Mouse (Mus musculus): ENCODE data around the gene Kif14. TPM values are rescaled to one million over a fixed set of nuclear protein-coding genes. Genes with fewer than 3 reads are reported as not detected.
"Not testable (repeated sequence)": the region's sequence is repeated elsewhere in the genome, so short reads cannot be mapped to it uniquely, and the experiment has no call there.

Kif14 gene
- total RNA-seq, 2 experiments from 2014 or later: 16.5 to 19.3 TPM

DNA sequence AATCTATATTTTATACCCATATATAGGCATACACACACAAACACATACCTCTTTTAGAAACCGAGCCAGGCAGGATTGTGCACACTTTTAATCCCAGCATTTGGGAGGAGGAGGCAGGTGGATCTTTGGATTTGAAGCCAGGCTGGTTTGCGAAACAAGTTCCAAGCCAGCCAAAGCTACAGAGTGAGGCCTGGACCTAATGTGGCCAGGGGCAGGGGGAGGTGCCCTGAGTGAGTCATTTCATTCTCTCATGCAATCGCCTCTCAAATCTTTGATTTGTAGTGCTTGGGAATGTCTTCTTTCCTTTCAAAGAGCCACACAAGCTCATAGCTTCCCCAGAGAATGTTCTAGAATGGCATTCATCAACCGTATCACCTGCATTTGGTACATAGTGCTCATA, 3.3 kb downstream of the Kif14 start:
- no peak for ATAC-seq (replicated peaks; ENCODE audit: low FRiP score, low TSS enrichment, poor library complexity, severe bottlenecking)

DNA sequence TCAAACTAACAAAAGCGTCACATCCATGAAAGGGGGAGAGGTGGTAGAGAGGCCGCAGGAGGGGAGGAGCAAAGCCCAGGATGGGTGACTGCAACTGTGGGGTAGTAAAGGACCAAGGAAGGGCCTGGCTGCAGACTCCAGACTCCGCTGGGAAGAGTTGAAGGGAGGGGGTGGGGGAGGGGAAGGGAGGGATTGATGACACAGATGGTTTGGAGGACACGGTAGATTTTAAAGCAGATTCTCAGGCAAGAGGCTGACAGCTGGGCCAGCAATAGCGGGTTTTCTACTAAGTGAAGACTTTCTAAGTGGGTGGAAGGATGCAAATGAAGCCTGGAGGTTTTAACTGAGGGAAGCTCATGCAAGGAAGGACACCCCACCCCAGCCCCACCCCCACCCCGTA, 4.3 kb downstream of the Kif14 start:
- no peak for ATAC-seq (replicated peaks; ENCODE audit: low FRiP score, low TSS enrichment, poor library complexity, severe bottlenecking)

DNA sequence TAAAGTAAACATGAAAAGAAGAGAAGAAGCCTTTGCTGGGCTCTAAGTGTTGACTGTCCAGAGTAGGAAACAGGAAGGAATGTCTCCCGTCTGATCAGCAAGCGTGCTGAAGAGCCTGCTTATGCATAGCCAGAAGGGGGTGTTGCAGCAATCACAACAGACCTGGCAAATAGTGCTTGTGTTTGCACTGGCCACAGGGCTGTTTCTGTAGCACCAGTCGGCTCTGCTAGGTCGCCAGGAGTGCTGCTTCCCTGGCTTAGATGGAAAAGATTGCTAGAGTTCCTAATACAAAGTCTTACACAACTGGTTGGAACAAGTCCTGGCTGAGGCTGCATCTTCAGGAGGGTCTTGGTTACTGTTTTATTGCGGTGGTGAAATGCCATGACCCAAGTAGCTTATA, 25.5 kb downstream of the Kif14 start:
- no peak for ATAC-seq (replicated peaks; ENCODE audit: low FRiP score, low TSS enrichment, poor library complexity, severe bottlenecking)

DNA sequence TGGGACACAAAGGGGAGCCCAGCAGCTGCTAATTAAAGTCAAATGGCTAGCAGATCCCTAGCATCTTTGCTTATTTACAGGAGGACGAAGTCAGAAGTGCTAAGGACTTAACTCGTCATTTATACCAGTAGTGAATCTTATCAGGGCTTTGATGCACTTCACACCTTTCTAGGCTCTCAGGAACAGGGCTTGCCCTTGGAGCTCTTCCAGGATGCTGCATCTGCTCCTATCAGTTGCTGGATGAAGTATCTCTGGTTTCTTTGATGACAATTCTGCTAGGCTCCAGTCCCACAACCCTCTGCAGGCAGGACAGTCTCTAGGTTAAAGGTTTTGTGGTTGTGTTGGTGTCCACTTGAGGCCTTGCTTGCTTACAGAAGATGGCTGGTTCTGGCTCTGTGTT, 26.1 kb downstream of the Kif14 start:
- peak; percentile 71 for ATAC-seq (replicated peaks; ENCODE audit: low FRiP score, low TSS enrichment, poor library complexity, severe bottlenecking)

DNA sequence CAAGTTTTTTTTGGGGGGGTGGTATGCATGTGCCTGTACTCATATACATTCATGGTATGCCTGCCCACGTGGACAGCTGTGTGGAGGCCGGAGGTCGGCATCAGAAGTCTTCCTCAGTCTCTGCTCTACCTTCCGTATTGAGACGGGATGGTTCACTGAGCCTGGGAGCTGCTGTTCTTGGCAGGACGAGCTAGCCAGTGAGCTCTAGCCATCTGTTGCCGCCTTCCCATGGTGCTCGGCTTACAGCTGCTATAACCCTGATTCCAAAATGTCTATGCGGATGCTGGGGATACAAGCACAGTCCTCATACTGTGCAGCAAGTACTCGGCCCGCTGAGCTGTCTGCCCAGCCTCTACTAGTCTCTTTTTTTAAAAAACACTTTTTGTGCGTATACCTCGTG, 33.2 kb downstream of the Kif14 start:
- no peak for ATAC-seq (replicated peaks; ENCODE audit: low FRiP score, low TSS enrichment, poor library complexity, severe bottlenecking)

DNA sequence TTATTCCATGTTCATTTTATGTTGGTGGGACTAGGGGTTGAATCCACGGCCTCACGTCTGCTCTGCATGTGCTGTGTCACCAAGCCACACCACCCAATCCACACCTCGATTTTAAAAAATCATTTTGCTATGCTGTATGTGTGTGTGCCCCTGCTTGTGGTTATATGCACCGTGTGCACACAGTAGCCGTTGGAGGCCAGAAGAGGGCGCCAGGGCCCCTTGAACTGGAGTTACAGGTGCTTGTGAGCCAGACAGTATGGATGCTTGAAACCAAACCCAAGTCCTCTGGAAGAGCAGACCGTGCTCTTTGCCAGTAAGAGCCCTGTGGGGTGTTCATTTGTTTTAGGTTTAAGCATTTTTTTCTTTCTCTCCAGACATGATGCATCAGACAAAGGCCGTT, 36.8 kb downstream of the Kif14 start:
- ATAC-seq (replicated peaks; ENCODE audit: low FRiP score, low TSS enrichment, poor library complexity, severe bottlenecking): no peak

DNA sequence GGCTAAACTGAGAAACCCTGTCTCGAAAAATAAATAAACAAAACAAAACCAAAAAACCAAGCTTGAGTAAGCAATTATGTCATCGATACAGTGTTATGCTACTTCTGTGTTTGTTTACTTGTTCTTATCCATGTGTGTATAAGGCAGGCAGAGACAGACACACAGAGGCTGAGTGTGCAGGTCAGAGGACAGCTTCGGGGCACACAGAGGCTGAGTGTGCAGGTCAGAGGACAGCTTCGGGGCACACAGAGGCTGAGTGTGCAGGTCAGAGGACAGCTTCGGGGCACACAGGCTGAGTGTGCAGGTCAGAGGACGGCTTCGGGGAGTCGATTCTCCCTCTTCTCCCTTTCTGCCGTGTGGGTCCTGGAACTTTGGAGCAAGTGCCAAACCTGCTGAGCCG, 40.1 kb downstream of the Kif14 start:
- ATAC-seq (replicated peaks; ENCODE audit: low FRiP score, low TSS enrichment, poor library complexity, severe bottlenecking): not testable (repeated sequence)

DNA sequence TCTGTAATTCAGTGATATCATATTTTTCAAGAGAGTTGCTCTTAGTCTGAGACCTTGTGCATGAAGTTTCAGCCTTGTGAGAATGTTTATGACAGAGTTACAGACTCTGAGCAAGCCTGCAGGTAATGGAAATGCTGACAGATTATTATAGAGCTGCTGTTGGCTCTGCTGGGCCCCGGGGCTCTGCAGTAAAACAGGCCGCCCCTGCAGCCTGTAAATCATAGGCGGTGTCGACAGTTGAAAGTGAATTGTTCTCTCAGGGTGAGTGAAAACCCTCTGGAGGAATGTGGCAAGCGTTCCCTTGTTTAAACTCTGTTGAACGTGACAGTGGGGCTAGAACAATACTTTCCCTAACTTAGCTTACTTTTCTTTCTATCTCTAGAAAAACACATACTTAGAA, 46.2 kb downstream of the Kif14 start:
- ATAC-seq (replicated peaks; ENCODE audit: low FRiP score, low TSS enrichment, poor library complexity, severe bottlenecking): no peak

DNA sequence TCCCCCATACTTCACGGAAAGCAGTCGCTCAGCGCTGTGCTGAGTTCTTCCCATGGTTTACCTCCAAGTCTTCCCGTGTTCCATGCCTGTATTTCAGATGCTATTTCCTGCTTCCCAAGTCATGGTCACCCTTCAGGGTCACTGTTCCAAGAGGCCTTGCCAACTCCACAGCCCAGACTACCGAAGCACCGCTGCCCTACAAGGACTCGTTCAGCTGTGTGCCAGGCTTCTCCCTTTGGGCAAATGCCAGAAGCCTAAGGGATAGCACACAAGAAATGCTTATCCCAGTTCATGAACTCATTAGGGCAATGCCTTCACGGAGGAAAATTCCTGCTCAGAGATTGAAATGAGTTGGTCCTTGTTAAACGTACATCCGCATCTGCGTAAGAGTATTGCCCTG, 47.0 kb downstream of the Kif14 start:
- no peak for ATAC-seq (replicated peaks; ENCODE audit: low FRiP score, low TSS enrichment, poor library complexity, severe bottlenecking)

DNA sequence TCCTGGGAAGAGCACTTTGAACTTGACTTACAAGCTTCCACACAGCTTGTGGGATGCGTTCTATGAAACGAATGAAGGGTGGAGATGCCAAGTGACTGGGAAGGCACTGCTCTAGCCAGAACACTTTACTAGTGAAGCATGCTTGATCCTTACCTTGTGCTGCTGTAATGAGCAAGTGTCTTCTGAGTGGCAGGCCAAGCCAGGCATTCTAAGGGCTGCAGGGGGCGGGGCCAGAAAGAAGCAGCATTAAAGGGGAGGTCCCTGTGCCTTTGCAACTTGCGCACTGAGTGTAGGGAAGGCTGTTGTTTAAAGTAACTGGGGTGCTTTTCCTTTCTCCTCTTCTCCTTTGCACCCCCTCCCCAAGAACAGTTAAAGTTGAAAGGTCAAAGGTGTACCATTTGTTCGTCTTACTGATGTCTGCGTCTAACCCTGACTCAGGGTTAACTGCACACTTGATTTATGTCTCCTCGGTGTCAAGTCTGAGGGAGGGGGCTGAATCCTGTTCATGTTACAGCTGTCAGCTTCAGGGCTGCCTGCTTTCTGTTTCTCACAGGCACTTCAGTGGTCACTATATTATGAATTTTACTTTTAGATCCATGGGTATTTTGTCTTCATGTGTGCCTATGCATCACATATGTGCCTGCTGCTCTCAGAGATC, 52.7 kb downstream of the Kif14 start:
- no peak for ATAC-seq (replicated peaks; ENCODE audit: low FRiP score, low TSS enrichment, poor library complexity, severe bottlenecking)

DNA sequence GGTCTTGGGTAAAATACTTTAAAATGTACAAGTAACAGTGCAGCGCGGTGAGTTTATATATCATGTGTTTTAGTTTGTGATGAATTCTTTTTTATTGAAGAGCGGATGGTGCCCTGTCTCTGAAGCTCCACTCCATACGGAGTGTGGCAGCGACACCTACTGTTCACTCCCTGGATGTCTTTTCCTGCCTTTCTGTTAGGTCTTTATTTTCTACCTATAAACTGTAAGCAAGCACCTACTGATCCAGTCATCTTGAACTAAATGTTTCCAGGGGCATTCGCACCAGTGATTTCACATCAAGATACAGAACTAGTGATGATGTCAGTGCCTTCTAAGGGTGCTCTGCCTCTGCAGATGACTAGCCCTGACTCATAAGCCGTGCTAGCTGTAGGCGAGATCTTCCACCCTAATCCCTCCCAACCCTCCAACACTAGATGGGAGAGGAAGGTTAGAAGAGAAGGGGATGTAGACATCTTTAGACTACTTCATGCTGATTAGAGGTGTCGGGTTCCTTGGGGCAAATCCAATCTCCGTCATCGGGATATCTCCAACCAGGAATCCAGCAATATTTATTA, 55.3 kb downstream of the Kif14 start:
- no peak for ATAC-seq (replicated peaks; ENCODE audit: low FRiP score, low TSS enrichment, poor library complexity, severe bottlenecking)

DNA sequence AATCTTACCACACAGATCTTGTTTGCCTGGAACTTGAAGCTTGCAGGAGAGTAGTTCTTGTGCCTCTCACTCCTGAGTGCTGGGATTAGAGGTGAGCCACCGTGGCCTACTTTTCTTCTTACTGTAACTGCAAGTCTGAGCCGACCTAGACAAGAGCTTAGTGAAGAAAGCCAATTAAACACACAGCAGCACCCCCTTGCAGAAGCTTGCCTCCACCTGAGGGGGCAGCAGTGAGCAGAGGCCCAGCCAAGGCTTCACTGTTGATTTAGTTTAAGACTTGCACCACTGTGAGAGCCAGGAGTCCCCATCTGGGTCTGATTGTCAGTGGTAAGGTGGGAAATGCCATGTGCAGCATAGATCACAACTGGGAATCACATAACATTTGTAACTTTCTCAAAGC, 58.8 kb downstream of the Kif14 start:
- ATAC-seq (replicated peaks; ENCODE audit: low FRiP score, low TSS enrichment, poor library complexity, severe bottlenecking): peak; percentile 82

DNA sequence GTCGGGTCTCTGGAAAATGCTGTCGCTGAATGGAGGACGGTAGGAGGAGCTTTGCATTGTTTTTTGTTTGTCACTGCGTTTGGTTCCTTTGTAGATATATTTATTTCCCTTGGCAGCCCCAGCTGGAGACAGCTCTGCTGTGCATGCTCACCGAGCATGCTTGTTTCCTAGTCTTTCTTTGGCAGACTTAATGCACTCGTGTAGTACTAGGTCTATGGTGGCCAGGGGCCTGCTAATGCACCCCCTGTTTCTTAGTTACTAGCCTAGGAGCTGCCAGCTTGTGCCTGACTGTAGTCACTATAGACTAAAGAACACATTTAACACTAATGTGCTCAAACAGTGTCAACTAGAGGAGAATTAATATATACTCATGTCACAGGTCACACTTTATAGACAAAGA, 59.7 kb downstream of the Kif14 start:
- ATAC-seq (replicated peaks; ENCODE audit: low FRiP score, low TSS enrichment, poor library complexity, severe bottlenecking): no peak

DNA sequence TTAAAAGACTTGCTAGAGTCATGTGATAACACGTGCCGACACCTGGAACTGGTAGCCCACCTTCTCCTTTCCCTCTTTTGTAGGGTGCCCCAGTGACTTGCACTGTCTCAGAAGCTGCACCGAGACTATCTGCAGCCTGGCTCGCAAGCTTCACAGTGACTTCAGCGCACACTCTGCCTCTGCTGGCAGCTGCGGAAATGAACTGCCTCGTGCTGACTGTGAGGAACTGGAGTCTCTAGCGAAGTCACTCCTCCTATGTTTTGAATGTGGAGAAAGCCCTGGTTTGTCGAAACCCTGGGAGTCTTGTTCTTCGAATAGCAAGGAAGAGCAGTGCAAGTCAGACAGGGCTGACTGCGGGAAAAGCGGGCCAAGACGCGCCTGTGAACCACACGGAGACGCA, 61.0 kb downstream of the Kif14 start:
- no peak for ATAC-seq (replicated peaks; ENCODE audit: low FRiP score, low TSS enrichment, poor library complexity, severe bottlenecking)

DNA sequence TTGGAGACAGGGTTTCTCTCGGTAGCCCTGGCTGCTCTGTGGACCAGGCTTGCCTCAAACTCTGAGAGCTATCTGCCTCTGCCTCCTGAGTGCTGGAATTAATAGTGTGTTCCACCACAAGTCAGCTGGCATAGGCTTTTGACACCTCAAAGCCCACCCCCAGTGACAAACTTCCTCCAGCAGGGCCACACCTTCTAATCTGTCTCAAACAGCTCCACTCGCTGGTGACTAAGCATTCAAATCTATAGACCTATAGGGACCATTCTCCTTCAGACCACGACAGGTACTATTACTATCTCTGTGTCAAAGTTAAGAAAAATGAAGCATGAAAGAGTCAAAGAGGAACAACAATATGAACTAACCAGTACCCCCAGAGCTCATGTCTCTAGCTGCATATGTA, 66.4 kb downstream of the Kif14 start:
- ATAC-seq (replicated peaks; ENCODE audit: low FRiP score, low TSS enrichment, poor library complexity, severe bottlenecking): peak; percentile 62

DNA sequence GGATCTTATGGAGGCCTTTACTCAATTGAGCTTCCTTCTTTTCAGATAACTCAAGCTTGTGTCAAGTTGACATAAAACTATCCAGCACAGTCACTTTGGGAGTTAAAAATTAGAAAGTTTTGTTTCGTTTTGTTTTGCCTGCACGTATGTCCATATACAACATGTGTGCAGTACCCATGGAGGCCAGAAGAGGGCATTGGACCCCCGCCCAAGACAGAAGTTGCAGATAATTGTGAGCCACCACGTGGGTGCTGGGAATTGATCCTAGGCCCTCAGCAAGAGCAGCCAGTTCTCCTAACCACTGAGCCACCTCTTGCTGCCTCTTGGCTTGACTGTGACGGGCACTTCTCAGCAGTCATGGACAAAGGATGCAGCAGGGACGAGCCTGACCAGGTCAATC, 70.8 kb downstream of the Kif14 start:
- ATAC-seq (replicated peaks; ENCODE audit: low FRiP score, low TSS enrichment, poor library complexity, severe bottlenecking): no peak

DNA sequence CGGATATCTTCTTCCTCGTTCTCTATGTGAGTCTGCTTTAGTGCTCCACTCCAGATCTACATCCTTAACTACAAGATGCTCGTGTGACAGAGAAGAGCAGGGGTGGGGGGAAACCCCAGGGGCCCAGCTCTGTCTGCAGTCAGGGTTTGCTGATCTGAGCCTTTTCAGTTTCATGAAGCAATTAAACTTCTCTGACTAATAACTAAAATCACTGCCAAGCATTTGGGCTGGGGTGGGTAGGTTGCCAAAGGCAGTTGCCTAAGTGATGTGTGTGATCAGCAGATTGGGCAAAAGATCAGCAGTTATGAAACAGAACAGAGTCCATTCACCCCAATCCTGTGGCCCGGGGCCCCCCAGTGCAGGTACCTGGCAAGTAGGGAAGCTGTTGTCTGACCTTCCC, 72.1 kb downstream of the Kif14 start:
- ATAC-seq (replicated peaks; ENCODE audit: low FRiP score, low TSS enrichment, poor library complexity, severe bottlenecking): no peak

DNA sequence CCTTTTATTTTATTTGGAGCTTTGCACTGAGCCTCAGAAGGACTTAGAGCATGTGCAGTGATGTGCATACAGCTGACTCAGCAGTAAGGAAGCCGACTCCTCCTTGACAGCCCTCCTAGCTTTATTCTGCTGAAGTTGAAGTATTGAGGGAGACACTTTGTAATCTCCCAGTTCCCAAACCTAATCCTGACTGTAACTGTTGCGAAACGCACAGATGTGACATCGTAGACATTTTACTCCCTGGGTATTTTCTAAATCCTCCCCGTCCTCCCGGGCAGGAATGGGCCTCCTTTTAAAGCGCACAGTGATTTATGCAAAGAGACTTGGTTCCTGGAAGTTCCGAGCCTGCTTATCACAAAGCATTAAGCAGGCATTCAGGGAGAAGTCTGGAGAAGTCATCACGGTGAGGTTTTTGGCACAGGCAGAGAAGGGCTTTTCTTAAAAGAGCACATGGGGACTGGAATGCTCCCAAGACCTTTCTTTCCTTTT, 74.3 kb downstream of the Kif14 start:
- ATAC-seq (replicated peaks; ENCODE audit: low FRiP score, low TSS enrichment, poor library complexity, severe bottlenecking): no peak

DNA sequence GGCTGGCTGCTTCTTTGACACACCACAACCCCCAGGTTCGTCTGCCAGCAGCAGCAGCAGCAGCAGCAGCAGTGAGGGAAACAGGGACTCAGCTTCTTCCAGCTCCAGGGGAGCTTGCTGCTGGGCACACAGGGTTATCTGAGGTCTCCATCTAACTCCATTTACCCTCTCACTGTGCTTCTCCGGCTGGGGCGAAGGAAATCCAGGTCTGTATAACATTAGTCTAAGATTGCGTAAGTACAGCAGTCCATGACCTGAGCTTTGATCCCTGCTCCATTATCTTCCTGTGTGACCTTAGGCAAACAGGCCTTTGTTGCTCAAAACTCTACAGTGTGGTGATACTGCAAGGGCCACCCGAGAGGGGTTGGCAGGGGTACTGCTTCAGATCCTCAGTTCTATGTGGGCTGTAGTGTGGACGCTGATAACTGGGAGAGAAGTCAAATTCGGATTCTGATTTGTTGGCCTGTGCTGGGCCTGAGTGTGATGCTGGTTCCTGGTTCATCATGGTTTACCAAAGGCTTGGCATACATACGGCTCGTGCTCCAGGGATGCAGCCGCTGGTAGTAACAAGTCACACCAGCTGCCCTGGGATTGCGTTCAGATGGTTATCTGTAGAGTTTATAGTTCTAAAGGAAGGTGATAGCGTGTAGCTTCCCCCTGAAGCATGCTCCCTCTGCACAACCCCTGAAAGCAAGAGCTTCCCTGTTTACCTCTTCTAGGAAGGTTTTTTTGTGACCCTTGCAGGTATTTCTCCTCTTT, 75.7 kb downstream of the Kif14 start:
- no peak for ATAC-seq (replicated peaks; ENCODE audit: low FRiP score, low TSS enrichment, poor library complexity, severe bottlenecking)

DNA sequence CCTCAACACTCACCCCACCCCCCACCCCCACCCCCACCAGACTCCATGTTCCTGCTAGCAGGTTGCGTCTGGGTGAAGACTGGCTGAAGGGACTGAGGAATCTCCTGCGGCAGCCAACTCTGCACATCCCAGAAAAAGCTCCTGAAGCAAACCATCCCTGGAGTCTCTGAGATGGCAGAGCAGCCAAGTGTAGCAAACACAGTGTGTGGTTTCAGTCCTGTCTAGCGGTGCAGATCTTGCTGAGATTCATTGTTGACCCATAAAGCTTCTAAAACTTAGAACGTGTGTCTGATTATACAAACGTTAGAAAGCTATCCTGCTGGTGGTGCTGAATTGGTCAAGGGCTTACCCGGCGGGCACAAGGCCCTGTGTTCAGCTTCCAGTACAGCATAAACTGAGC, 77.8 kb downstream of the Kif14 start:
- no peak for ATAC-seq (replicated peaks; ENCODE audit: low FRiP score, low TSS enrichment, poor library complexity, severe bottlenecking)

DNA sequence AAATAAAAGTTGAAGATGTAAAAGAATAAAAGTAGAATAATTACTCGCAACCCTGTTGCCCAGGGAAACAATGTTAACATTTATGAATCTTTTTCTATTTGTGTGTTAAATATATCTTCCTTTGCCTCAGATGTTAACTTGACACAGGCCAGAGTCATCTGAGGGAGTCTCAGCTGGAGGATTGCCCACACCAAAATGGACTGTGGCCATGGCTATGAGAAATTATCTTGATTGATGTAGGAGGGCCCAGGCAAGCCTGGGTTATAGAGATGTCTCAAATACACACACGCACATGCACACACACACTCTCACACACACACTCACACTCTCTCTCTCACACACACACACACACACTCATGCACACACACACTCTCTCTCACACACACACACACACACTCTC, 80.9 kb downstream of the Kif14 start:
- ATAC-seq (replicated peaks; ENCODE audit: low FRiP score, low TSS enrichment, poor library complexity, severe bottlenecking): no peak

Measured in megakaryocyte-erythroid progenitor cell, adult 5-6 weeks (primary cell).